Mouse (Mus musculus): ENCODE data around the gene Sqstm1. TPM values are rescaled to one million over a fixed set of nuclear protein-coding genes. Genes with fewer than 3 reads are reported as not detected.

Sqstm1 gene
- polyA plus RNA-seq, 1 experiment from 2014 or later: 135 TPM

DNA sequence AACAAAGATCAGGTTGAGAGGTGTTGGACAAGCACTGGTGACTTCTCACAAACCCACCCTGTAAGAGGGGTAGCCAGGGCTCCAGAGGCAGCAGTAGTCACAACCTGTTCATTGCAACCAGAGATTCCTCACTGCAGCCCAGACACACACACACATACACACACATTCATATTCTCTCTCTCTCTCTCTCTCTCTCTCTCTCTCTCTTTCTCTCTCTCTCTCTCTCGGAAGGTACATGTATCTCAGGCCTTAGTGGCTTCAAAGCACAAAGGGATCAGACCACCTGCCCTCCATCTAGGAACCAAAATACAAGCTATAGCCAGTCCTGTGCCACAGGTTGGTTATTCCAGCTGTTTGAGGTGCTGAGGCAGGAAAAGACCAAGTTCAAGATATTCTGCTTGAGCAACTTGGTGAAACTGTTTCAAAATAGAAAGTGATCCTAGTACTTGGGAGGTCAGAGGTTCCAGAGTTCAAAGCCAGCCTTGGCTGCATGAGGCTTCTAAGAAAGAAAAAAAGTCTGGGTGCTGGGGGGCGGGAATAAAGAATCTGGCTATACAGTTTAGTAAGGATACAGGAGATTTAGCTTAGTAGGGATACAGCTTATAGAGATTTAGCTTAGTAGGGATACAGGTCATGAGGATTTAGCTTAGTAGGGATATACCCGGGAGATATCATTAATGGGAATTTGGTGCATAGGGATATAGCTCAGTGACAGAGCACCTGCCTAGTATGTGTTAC, 864 bp upstream of the Sqstm1 start:
- Histone ChIP-seq H3K4me1 (ENCODE audit: control insufficient read depth, insufficient read depth, low read length) (peaks cover 2% of the 10 kb centered on the region), H3K4me2 (ENCODE audit: low read depth, low read length) (no peak overlapping the region), H3K9ac (replicated peaks; ENCODE audit: low read length) (peak overlapping the region; percentile 28), H3K27me3 (ENCODE audit: control insufficient read depth, insufficient read depth, low read length) (no peaks in the 10 kb centered on the region), H3K4me3 (ENCODE audit: low read depth, low read length) (peak overlapping the region; percentile 94), H3K27ac (replicated peaks; ENCODE audit: low read depth, low read length) (no peak overlapping the region), H3K36me3 (replicated peaks; ENCODE audit: control insufficient read depth, insufficient read depth, low read depth, low read length) (peaks cover 6% of the 10 kb centered on the region), H3K9me3 (replicated peaks; ENCODE audit: control insufficient read depth, low read length) (no peaks in the 10 kb centered on the region)
- WGBS: 81% methylated on average over 3 of the region's 3 CpGs
- DNase-seq (ENCODE audit: low spot score) (no peak), ATAC-seq (replicated peaks; ENCODE audit: insufficient number of reproducible peaks, low FRiP score, low TSS enrichment, low read depth) (no peak)

GRCm38 (mm10) chr11:50210101-50210504, 524 bp downstream of the Sqstm1 start:
- H3K4me2 ChIP-seq (ENCODE audit: low read depth, low read length): peak overlapping the region; percentile 61
- peaks cover 7% of the 10 kb centered on the region for H3K36me3 ChIP-seq (replicated peaks; ENCODE audit: control insufficient read depth, insufficient read depth, low read depth, low read length)
- H3K4me1 ChIP-seq (ENCODE audit: control insufficient read depth, insufficient read depth, low read length): no peaks in the 10 kb centered on the region; the same call in 1 of the 2 replicates
- WGBS: under 1% methylated on average over 24 of the region's 24 CpGs
- peak overlapping the region; percentile 87 for H3K9ac ChIP-seq (replicated peaks; ENCODE audit: low read length)
- H3K4me3 ChIP-seq (ENCODE audit: low read depth, low read length): peak overlapping the region; percentile 94
- peak; percentile 96 for ATAC-seq (replicated peaks; ENCODE audit: insufficient number of reproducible peaks, low FRiP score, low TSS enrichment, low read depth)
- H3K9me3 ChIP-seq (replicated peaks; ENCODE audit: control insufficient read depth, low read length): no peaks in the 10 kb centered on the region
- DNase-seq (ENCODE audit: low spot score): peak; percentile 91
- H3K27me3 ChIP-seq (ENCODE audit: control insufficient read depth, insufficient read depth, low read length): no peaks in the 10 kb centered on the region
- peak overlapping the region; percentile 82 for H3K27ac ChIP-seq (replicated peaks; ENCODE audit: low read depth, low read length)

DNA sequence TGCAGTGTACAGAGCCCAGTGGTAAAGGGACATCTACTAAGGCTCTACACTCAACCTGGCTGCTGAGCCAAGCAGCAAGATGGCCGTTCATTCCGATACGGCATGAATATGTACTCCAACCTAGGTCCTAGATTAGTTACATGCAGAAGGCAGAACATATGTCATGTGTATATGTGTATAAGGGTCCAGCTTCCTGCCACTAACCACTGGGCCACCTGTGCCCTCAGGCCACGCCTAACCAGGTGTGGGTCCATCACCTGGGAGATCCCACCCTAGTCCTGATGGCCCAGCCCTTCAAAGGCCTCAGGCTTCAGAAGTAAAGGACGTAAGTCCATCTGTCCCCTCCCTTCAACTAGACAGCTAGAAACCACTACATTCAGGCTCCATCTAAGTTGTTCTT, 2.6 kb downstream of the Sqstm1 start:
- ATAC-seq (replicated peaks; ENCODE audit: insufficient number of reproducible peaks, low FRiP score, low TSS enrichment, low read depth) (no peak), DNase-seq (ENCODE audit: low spot score) (no peak)
- H3K9me3 ChIP-seq (replicated peaks; ENCODE audit: control insufficient read depth, low read length): no peaks in the 10 kb centered on the region
- no peak overlapping the region for H3K9ac ChIP-seq (replicated peaks; ENCODE audit: low read length)
- H3K4me2 ChIP-seq (ENCODE audit: low read depth, low read length): no peak overlapping the region
- H3K4me3 ChIP-seq (ENCODE audit: low read depth, low read length): no peak overlapping the region
- 95% methylated on average over 5 of the region's 5 CpGs for WGBS
- H3K27ac ChIP-seq (replicated peaks; ENCODE audit: low read depth, low read length): no peak overlapping the region
- H3K36me3 ChIP-seq (replicated peaks; ENCODE audit: control insufficient read depth, insufficient read depth, low read depth, low read length): peaks cover 7% of the 10 kb centered on the region
- no peaks in the 10 kb centered on the region for H3K27me3 ChIP-seq (ENCODE audit: control insufficient read depth, insufficient read depth, low read length)
- no peaks in the 10 kb centered on the region; the same call in 1 of the 2 replicates for H3K4me1 ChIP-seq (ENCODE audit: control insufficient read depth, insufficient read depth, low read length)

GRCm38 (mm10) chr11:50207344-50207743, 3.3 kb downstream of the Sqstm1 start:
- Histone ChIP-seq H3K4me1 (ENCODE audit: control insufficient read depth, insufficient read depth, low read length) (no peaks in the 10 kb centered on the region; the same call in 1 of the 2 replicates), H3K27ac (replicated peaks; ENCODE audit: low read depth, low read length) (no peak overlapping the region), H3K36me3 (replicated peaks; ENCODE audit: control insufficient read depth, insufficient read depth, low read depth, low read length) (peaks cover 8% of the 10 kb centered on the region), H3K9ac (replicated peaks; ENCODE audit: low read length) (no peak overlapping the region), H3K9me3 (replicated peaks; ENCODE audit: control insufficient read depth, low read length) (no peaks in the 10 kb centered on the region), H3K4me3 (ENCODE audit: low read depth, low read length) (no peak overlapping the region), H3K27me3 (ENCODE audit: control insufficient read depth, insufficient read depth, low read length) (no peaks in the 10 kb centered on the region), H3K4me2 (ENCODE audit: low read depth, low read length) (no peak overlapping the region)
- DNase-seq (ENCODE audit: low spot score): no peak
- 93% methylated on average over 14 of the region's 14 CpGs for WGBS
- no peak for ATAC-seq (replicated peaks; ENCODE audit: insufficient number of reproducible peaks, low FRiP score, low TSS enrichment, low read depth)

DNA sequence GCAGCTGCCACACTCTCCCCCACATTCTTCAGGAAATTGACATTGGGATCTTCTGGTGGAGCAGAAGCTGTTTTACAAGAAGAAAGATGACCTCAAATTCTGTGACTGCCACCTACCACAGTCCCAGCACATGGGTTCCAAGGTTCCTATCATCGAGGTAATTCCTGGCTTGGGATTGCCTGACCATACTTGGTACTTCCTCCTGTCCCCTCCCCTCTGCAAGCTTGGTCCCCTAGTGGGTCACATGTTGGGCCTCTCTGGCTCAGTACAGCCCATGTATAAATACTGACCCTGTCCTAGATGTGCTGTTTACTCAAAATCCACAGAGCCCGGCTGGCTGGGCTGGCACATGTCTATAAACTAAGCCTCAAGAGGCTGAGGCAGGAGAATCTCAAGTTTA, 4.6 kb downstream of the Sqstm1 start:
- no peak for ATAC-seq (replicated peaks; ENCODE audit: insufficient number of reproducible peaks, low FRiP score, low TSS enrichment, low read depth)
- WGBS: 88% methylated on average over 2 of the region's 2 CpGs
- Histone ChIP-seq H3K36me3 (replicated peaks; ENCODE audit: control insufficient read depth, insufficient read depth, low read depth, low read length) (peaks cover 14% of the 10 kb centered on the region), H3K27me3 (ENCODE audit: control insufficient read depth, insufficient read depth, low read length) (no peaks in the 10 kb centered on the region), H3K4me1 (ENCODE audit: control insufficient read depth, insufficient read depth, low read length) (no peaks in the 10 kb centered on the region; the same call in 1 of the 2 replicates), H3K4me3 (ENCODE audit: low read depth, low read length) (no peak overlapping the region), H3K9me3 (replicated peaks; ENCODE audit: control insufficient read depth, low read length) (no peaks in the 10 kb centered on the region), H3K27ac (replicated peaks; ENCODE audit: low read depth, low read length) (no peak overlapping the region), H3K9ac (replicated peaks; ENCODE audit: low read length) (no peak overlapping the region), H3K4me2 (ENCODE audit: low read depth, low read length) (no peak overlapping the region)
- DNase-seq (ENCODE audit: low spot score): no peak

DNA sequence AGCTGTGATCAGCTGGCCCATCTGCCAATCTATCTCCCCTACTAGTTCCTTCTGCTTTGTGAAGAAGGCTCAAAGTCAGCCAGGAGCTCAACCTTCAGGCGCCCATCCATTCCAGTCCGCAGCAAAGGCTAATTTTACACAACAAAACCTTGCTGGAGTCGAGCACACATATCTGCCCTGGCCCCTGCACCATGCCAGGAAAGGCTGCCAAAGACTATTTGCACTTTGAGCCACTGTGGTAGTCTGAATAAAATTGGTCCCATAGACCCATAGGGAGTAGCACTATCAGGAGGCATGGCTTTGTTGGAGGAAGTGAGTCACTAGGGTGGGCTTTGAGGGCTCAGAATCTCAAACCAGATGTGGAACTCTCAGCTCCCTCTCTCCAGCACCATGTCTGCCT, 5.2 kb downstream of the Sqstm1 start:
- WGBS: 88% methylated on average over 3 of the region's 3 CpGs
- no peak overlapping the region for H3K9ac ChIP-seq (replicated peaks; ENCODE audit: low read length)
- H3K4me3 ChIP-seq (ENCODE audit: low read depth, low read length): no peak overlapping the region
- H3K4me1 ChIP-seq (ENCODE audit: control insufficient read depth, insufficient read depth, low read length): no peaks in the 10 kb centered on the region; the same call in 1 of the 2 replicates
- H3K4me2 ChIP-seq (ENCODE audit: low read depth, low read length): no peak overlapping the region
- no peak for ATAC-seq (replicated peaks; ENCODE audit: insufficient number of reproducible peaks, low FRiP score, low TSS enrichment, low read depth)
- H3K27ac ChIP-seq (replicated peaks; ENCODE audit: low read depth, low read length): no peak overlapping the region
- H3K9me3 ChIP-seq (replicated peaks; ENCODE audit: control insufficient read depth, low read length): no peaks in the 10 kb centered on the region
- no peak for DNase-seq (ENCODE audit: low spot score)
- peaks cover 19% of the 10 kb centered on the region for H3K36me3 ChIP-seq (replicated peaks; ENCODE audit: control insufficient read depth, insufficient read depth, low read depth, low read length)
- no peaks in the 10 kb centered on the region for H3K27me3 ChIP-seq (ENCODE audit: control insufficient read depth, insufficient read depth, low read length)

- no peaks in the 10 kb centered on the region for H3K4me1 ChIP-seq (ENCODE audit: control insufficient read depth, insufficient read depth, low read length)
- no peaks in the 10 kb centered on the region for H3K9me3 ChIP-seq (replicated peaks; ENCODE audit: control insufficient read depth, low read length)
- no peaks in the 10 kb centered on the region for H3K27me3 ChIP-seq (ENCODE audit: control insufficient read depth, insufficient read depth, low read length)
- DNase-seq (ENCODE audit: low spot score) (no peak), ATAC-seq (replicated peaks; ENCODE audit: insufficient number of reproducible peaks, low FRiP score, low TSS enrichment, low read depth) (no peak)
- 94% methylated on average over 9 of the region's 9 CpGs for WGBS
- no peak overlapping the region for H3K4me3 ChIP-seq (ENCODE audit: low read depth, low read length)
- no peak overlapping the region for H3K27ac ChIP-seq (replicated peaks; ENCODE audit: low read depth, low read length)
- H3K36me3 ChIP-seq (replicated peaks; ENCODE audit: control insufficient read depth, insufficient read depth, low read depth, low read length): peaks cover 21% of the 10 kb centered on the region
- no peak overlapping the region for H3K9ac ChIP-seq (replicated peaks; ENCODE audit: low read length)
- H3K4me2 ChIP-seq (ENCODE audit: low read depth, low read length): no peak overlapping the region
Observed at GRCm38 (mm10) chr11:50203302-50203827, 7.3 kb downstream of the Sqstm1 start.

- Histone ChIP-seq H3K36me3 (replicated peaks; ENCODE audit: control insufficient read depth, insufficient read depth, low read depth, low read length) (peaks cover 15% of the 10 kb centered on the region), H3K27me3 (ENCODE audit: control insufficient read depth, insufficient read depth, low read length) (no peaks in the 10 kb centered on the region), H3K9ac (replicated peaks; ENCODE audit: low read length) (no peak overlapping the region), H3K27ac (replicated peaks; ENCODE audit: low read depth, low read length) (no peak overlapping the region), H3K9me3 (replicated peaks; ENCODE audit: control insufficient read depth, low read length) (no peaks in the 10 kb centered on the region), H3K4me3 (ENCODE audit: low read depth, low read length) (no peak overlapping the region), H3K4me1 (ENCODE audit: control insufficient read depth, insufficient read depth, low read length) (no peaks in the 10 kb centered on the region), H3K4me2 (ENCODE audit: low read depth, low read length) (no peak overlapping the region)
- WGBS: 90% methylated on average over 3 of the region's 3 CpGs
- no peak for DNase-seq (ENCODE audit: low spot score)
- ATAC-seq (replicated peaks; ENCODE audit: insufficient number of reproducible peaks, low FRiP score, low TSS enrichment, low read depth): no peak
Observed at GRCm38 (mm10) chr11:50201590-50201989, 9.0 kb downstream of the Sqstm1 start.

Measured in embryonic facial prominence, embryonic 11.5 days (tissue).